Mouse (Mus musculus): ENCODE data around the gene Itga9.

DNA sequence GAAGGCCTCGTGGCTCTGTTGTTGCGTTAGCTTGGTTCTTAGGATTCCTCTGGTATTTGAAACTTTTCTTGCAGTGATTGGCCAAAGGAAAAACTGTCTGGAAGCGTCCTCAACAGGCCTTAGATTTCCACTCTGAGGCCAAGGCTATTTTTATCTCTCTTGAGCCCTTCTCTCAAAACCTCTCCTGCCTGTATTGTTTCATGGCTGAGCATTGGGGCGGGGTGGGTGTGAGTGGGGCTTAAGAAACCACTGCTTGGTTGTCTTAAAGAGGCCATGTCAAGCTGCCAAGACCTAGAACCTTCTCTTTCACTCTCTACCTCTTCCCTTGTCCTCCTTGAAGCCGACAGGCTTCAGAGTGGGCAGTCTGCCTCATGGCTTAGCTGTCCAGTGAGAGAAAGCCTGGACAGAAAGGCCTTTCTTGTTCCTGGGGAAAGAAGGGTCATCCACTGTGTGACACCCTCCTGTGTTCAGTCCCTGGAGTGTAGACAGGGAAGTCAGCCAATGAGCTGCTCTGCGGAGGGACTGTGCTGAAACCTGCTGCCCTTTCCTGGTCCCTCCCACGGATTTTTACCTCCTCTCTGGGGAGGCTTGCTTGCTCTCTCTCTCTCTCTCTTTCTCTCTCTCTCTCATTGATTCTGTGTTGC lies 271.0 kb downstream of the Itga9 start:
- no peak for TF ChIP-seq EP300 (IDR thresholded peaks at IDR 0.05; ENCODE audit: low read depth)
- TF ChIP-seq CTCF (IDR thresholded peaks at IDR 0.05; ENCODE audit: low read depth), result no peak

Data from liver, embryonic 14.5 days (tissue).